Mouse (Mus musculus): ENCODE results near the gene Wdr1. TPM values are rescaled to one million over a fixed set of nuclear protein-coding genes. Genes with fewer than 3 reads are reported as not detected.
"Not testable (repeated sequence)": the region's sequence is repeated elsewhere in the genome, so short reads cannot be mapped to it uniquely, and the experiment has no call there.

Wdr1 gene
- total RNA-seq (2017) = 158 and 166 TPM in 2 replicates

DNA sequence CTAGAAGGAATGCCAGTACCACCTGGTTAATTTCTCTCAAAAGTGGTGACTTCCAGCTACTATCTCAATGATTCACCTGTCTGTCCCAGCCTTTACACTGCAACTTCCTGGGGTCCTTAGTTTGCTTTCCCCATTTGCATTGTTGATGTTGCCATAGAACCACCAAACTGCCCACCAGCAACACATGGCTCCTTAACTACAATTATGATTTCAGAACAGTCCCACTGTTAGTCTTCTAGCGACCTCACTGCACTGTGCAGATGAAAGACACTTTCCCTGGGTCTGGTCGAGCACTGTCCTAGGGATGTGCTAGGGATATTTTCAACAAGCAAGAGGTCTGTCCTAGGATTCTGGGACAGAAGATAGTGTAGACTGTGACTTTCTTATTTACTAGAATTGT lies at the start of gene Wdr1:
Wdr1 (minus strand) TSS at position 101 of the 400 bp plus-strand sequence.
- ATAC-seq (replicated peaks; ENCODE audit: low read depth, poor library complexity, severe bottlenecking) = no peak

DNA sequence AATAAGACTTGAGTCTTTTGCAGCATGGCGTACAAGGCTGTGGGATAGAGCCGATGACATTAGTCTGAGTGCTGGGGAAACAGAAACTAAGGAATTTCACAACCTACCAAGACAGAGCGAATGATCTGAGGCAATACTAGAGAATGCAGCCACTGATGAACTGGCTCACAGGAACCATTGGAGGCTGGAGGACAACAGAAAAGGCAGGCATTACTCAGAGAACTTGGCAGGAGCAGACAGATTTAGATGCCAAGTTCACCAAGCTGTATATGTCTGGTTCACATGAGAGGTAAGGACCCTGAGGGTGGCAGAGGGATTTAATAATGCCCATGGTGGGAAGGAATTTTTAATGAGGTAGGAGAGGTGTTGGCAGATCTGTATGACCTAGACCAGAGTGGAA lies 48.1 kb upstream of the Wdr1 start:
- ATAC-seq (replicated peaks; ENCODE audit: low read depth, poor library complexity, severe bottlenecking) = no peak

DNA sequence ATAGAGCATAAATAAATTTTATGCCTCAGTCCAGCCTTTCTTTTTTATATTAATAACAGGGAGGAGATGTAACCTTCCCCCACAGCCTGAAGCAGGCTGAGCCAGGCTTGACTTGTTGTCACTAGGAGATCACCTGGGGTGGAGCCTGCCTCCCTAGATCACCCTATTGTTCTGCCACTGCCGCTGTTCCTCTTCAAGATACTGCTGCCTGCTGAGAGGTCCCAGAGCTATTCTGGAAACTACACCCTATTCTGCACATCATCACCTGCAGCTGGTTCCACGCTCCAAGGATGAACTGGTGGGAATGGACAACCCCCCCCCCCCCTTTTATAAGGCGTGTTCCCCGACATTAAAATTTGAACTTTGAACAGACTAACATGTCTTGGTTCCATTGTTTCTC lies 45.2 kb upstream of the Wdr1 start:
- ATAC-seq (replicated peaks; ENCODE audit: low read depth, poor library complexity, severe bottlenecking) = not testable (repeated sequence)

DNA sequence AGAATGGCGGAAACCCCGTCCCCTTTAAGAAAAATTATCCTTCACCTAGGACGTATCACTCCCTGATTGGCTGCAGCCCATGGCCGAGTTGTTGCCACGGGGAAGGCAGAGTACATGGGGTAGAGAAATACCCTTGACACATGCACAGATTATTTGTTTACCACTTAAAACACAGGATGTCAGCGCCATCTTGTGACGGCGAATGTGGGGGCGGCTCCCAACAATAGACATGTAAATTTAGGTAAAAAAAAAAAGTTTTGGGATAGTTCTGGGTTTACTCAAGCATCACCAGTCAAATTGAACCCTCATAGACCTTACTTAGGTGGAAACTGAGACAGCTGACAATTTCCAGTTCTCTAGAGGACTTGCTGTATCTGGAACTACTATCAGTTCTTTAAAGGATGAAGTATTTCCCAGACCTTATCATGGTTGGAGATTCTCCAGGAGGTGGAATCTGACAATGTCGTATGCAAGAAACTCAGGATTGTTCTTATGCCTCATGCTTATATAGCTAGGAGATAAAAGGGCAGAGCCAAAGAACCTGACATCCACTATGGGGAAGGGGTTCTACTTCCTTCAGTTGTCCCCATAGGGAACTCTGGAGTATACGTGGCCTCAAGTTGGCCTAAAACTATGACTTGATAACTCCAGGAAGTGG lies 35.8 kb upstream of the Wdr1 start:
- 0 out of 2 replicates have a peak, but pooled peaks have one; percentile 39 for ATAC-seq (replicated peaks; ENCODE audit: low read depth, poor library complexity, severe bottlenecking)

DNA sequence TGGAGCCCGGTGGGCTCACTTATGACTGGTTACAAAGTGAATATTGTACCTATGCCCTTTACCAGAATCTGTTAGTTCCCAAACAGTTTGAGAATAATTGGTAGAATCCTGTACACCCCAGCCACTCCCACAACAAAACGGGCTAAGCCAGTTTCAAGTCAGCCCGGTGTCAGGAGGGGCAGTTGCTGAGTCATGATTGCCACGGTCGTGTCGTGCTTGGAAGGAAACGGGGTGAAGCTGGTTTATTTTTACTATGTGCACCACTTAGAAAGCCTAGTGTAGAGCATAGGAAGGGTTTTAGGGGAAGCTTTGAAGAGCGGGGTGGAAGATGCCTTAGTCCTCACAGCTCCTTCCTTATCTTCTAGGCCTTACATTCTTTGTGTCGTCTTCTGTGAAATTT lies 25.9 kb upstream of the Wdr1 start:
- peak; percentile 96 for ATAC-seq (replicated peaks; ENCODE audit: low read depth, poor library complexity, severe bottlenecking)

DNA sequence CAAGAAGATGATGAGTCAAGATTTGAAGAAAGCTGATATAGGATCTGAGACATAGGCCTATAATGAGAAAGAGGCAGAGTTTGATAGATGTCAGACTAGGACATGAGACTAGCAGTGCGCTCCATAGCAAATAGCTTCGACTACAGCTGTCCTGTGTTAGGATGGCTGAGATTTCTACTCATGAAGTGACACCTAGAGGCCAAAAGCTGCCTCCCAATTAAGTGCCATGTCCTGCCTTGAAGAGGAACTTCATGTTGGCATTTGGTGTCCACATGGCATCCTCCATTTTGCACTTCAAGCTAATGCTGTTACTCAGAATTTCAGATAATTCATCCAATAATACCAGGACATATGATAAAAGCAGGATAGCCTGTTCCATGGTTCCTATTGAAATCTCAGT lies 22.4 kb upstream of the Wdr1 start:
- ATAC-seq (replicated peaks; ENCODE audit: low read depth, poor library complexity, severe bottlenecking) = no peak

DNA sequence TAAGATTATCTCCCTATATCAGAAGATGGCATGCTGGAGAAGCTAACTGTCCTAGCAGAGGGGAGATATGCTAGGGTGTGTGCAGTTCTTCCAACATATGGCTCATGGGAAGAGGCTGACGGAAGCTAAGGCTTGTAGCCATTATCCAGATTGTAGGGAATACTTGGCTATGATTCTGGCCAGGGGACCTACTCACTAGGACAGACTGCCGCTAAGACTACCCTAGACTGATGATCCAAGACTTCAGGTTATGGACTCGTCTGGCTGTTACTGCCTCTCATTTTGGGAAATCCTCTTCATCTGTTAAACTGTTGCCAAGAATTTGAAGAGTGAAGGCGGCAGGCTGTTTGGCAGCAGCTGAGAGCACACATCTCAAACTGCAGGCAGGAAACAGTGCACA lies 20.0 kb upstream of the Wdr1 start:
- no peak for ATAC-seq (replicated peaks; ENCODE audit: low read depth, poor library complexity, severe bottlenecking)

DNA sequence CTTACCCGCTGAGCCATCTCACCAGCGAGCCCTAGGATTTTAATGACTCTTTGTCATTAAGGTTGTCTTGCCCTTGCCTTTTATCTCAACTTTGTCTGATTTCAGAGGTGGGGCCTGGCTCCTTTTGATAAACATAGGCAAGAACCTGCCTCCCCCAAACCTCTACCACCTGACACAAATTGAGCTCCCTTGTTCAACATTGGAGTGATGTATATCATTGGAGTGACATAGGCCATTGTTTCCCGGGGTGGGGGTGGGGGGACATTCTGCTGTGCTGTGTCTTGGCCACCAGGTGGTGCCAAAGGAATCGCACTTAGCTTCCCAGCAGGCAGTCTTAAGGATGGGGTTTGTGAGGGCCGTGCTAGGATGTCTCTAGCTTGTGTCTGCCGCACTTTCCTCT lies 17.7 kb upstream of the Wdr1 start:
- peak; percentile 91 for ATAC-seq (replicated peaks; ENCODE audit: low read depth, poor library complexity, severe bottlenecking)

DNA sequence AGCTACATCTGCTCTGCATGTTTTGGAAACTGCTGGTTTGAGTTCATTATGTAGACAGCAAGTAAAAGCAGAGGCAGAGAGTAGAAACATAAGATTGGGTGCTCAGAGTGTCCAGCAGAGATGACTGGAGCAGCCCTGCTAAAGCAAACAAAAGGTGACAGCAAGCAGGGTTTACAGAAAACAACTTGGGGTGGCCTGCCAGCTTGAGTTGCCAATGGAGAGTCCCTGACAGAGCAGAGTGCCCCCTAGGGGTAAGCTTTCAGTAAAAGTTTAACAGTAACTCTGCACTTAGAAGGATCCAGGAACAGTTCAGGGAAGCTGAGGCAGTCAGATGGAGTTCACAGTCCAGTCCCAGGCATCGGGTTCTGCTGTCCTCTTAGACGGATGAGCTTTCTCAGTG lies 7.9 kb upstream of the Wdr1 start:
- ATAC-seq (replicated peaks; ENCODE audit: low read depth, poor library complexity, severe bottlenecking) = peak; percentile 63; the same call in 1 of the 2 replicates

DNA sequence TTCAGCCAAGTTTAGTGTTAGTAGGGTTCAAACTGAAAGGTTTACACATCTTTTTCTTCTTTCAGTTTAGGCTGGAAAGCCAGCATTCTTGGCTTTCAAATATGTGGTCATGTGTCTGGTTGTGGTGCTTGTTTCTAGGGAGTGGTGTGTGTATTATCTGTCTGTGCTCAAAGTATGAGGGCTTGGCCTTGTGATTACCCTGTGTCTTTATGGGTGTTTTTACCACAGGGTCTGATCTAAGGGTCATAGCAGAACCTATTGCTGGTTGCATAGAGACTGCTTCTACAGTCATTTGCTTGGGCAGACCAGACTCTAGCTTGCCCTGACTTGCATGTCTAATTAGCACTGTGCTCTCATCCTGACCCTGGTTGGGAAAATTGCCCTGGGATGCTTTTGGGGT lies 5.6 kb upstream of the Wdr1 start:
- ATAC-seq (replicated peaks; ENCODE audit: low read depth, poor library complexity, severe bottlenecking) = no peak

DNA sequence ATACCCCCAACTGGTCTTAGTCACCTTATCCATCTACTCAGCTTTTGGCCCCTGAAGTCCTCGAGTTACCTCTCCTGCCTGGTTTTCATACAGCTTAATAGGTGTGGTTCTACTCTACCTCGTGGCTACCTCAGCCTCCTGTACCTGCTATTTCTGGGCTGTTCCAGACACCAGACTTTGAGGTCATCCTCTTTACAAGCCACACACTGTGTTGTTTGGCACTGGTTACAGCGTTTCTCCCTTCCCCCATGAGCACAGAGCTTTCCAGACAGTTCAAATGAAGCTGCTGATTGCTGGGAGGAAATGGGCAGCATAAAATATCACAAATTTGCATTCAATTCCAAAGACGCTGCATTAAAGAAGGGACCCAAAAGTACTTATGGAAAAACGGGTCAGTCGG lies 1.8 kb upstream of the Wdr1 start:
- ATAC-seq (replicated peaks; ENCODE audit: low read depth, poor library complexity, severe bottlenecking) = no peak

DNA sequence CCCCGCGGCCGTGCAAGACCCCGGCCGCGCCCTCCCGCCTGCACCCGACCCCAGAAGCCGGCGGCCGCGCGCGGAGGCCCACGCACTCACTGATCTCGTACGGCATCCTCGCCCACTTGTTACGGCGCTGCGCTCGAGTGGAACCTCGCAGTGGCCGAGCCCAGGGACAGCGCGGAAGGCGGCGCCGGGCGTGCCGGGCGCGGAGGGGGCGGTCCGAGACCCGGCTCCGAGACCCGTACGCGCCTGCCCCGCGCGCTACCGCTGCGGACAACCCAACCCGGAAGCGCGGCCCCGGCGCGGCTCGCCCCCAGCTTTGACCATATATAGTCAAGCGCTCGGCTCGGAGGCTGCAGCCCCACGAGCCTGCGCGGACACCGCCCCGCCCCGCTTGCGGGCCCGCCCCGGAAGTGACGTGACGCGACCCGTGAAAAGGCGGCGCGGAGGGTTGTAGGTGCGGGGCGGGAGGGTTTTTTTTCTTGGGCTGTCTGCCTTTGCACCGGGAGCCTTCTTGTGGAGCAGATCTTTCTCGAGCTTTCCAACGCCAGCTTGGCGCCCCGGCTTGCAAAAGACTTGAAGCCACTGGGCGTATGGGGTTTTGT lies 1.5 kb downstream of the Wdr1 start:
- ATAC-seq (replicated peaks; ENCODE audit: low read depth, poor library complexity, severe bottlenecking) = peak; percentile 81

DNA sequence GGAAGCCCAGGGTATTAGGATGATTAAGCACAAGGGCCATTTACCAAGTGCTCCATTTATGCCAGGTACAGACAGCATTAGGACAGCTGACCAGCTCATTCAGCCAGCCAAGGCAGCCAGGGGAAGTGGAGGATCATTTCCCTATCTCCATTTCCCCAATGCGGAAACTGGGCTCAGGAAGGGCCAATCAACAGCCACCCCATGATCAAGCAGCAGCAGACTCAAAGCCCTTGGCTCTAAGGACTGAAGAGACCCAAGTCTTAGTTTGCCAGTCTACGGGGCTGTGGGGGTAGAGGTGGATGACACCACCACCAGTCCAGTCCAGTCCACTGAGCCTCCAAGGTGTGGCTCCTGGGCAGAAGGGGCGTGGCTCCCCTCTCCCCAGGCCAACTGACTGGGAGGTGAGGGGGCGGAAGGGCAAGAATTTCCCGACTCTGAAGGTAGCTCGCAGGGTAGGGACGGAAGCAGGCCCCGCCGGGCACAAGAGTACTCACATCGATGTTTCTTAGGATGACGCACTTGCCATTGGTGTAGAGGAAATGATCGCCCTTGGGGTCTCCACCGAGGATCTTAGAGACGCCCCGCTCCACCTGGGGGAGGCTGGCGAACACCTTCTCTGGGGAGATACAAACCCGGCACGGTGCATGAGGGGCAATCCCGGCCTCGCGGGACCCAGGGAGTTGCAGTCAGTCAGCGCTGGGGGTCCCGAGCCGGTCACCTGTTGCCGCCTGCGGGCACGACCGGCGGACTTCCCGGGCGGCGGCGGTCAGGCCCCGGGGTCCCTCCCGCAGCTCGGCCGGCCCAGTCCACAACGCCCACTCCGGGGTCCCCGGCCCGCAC lies 2.2 kb downstream of the Wdr1 start:
- peak; percentile 57 for ATAC-seq (replicated peaks; ENCODE audit: low read depth, poor library complexity, severe bottlenecking)

DNA sequence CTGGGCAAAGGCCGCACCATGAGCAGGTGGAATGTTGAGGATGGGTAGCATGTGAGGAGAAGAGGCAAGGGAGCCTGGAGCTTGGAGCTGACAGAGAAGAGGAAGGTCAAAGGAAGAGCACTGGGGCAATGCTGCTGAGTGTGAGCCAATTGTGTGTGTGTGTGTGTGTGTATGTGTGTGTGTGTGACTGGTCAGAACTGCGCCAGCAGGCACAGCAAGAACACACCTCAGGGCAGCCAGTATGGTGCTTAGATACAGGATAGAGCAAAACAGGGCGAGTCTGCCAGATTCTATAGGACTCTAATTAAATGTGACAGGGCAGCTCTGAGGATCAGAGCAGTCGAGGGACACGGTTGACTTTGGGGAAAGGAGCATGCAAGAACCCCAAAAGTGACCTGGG lies 4.2 kb downstream of the Wdr1 start:
- ATAC-seq (replicated peaks; ENCODE audit: low read depth, poor library complexity, severe bottlenecking) = no peak

DNA sequence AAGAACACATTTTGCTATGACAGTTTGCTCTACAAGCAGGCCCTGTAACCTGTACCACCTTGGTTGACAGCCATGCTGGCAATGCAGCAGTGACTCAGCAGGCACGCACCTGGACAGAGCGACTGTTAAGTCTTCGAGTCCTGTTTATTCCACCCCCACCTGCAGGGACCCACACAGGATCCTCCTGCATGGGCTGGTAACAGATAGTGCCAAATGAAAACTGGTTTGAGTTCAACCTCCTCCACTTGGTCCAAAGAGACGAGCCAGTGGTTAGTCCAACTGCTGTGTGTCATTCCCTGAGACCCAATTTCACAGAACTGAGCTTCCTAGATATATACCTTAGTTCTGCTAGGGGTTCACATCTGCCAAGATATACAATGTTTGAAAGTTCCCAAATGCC lies 5.2 kb downstream of the Wdr1 start:
- ATAC-seq (replicated peaks; ENCODE audit: low read depth, poor library complexity, severe bottlenecking) = no peak

DNA sequence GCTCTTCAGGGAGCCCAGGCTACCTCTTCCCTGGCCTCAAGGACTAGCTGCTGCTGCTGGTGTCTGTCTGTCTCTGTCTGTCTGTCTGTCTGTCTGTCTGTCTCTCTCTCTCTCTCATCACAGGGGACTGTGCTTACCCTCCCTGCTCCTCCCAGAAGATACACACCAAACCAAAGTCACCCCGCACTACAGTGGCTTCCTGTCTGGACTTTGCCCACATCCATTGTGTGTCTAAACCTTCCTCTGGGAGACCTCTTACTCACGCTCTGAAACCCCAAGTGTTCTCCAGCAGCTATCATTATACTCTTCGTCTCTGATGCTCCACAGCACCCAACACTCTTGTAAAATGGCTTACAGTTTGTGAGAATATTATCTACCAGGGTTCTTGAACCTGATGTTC lies 6.6 kb downstream of the Wdr1 start:
- ATAC-seq (replicated peaks; ENCODE audit: low read depth, poor library complexity, severe bottlenecking) = no peak

DNA sequence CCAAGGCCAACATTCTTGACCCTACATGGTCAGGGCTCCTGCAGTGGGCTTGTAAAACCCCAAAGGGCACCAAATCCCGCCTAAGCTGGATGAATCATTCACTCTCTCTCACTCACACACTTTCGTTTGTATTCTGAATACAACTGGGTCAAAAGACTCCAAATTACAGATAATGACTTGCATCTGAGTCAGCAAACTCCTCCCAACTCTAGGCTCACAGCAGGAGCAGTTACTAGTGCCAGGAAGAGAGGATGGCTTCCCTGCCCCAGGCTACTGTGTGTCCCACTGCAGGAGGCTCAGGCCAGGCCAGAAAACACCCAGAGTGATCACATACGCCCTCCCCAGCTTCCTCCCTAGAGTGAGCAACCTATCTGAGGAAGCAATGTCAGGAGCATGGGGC lies 9.1 kb downstream of the Wdr1 start:
- ATAC-seq (replicated peaks; ENCODE audit: low read depth, poor library complexity, severe bottlenecking) = no peak

DNA sequence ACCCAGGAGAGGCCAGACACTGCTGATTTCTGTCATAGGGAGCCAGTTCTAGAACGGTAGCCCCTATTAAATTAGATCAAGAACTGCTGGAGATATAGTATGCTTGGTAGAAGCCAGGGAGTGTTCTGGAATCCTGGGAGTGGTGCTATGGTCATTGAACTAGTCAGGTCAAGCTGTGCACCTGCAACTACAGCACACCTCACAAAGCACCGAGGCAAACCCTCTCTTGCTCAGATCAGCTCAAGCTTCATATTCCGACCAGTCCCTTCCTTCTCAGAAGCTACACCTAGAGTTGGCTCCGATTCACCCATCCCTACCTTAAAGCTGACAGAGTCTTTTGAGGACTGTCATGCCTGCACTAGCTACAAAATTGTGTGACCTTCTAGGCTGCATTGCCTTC lies 9.5 kb downstream of the Wdr1 start:
- ATAC-seq (replicated peaks; ENCODE audit: low read depth, poor library complexity, severe bottlenecking) = no peak

DNA sequence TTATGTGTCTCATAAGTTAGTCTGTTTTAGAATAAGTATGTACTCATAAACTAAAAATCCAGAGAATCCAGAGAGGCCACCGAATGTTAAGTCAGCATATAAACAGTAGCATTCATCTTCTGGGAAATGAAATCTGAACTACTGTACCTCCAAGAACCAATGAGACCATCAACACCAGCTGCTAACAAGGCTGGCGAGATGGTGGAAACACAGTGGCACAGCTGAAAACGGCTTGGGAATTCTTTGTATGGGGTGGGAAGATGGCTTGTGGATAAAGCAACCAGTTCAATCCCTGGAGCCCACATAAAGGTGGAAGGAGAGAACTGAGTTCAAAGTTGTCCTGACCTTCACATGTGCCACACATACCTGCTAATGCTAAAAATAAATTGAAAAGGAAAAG lies 10.4 kb downstream of the Wdr1 start:
- no peak for ATAC-seq (replicated peaks; ENCODE audit: low read depth, poor library complexity, severe bottlenecking)

DNA sequence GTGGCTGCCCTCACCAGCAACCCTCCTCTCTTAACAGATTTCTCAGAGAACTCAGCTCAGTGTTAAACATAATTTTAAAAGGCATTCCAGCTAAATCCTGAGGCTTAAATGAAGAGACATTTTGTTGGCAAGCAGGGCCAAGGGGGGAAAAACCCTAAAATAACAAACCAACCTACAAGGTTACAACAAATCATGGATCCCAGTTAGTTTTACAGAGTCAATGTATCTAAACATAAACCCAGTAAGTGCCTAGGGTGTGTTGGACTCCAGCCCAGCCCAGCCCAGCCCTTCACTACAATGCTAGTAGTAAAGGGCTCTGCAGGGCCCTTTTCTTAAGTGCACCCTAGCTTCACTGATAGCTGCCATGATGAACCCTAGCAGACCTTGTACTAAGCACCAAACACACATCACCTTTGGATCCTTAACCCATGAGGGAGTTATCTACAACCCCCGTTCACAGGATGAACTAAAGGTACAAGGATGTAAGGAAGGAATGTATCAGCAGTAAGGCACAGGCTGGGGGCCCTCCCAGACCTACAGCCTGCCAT lies 12.7 kb downstream of the Wdr1 start:
- ATAC-seq (replicated peaks; ENCODE audit: low read depth, poor library complexity, severe bottlenecking) = no peak

DNA sequence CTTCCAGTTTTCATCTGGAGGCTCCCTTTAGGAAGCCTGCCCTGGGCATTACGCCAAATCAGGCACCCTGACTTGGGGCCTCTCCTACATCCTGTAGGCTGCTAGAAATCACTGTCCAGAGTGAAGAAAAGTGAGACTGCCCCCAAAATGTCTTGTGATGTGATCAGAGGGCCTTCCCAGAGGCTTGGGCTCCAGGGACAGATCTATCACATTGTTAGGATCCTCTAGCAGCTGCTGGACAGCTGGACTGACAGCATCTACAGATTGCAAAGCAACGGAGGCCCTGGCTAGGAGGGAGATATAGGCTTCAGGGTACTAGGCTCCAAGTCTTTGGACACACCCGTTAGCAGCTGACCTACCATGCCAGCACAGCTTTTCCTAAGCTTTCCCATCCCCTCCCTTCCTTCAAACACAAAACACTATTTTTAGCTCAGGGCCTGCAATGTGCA lies 13.5 kb downstream of the Wdr1 start:
- ATAC-seq (replicated peaks; ENCODE audit: low read depth, poor library complexity, severe bottlenecking) = no peak

Measured in common myeloid progenitor, adult 5-6 weeks (primary cell).